Mouse (Mus musculus): Measurements from ENCODE around the gene Tmtc2.

Tmtc2 gene

GRCm38 (mm10) chr10:105186636-105187035 lies 387.6 kb downstream of the Tmtc2 start:
- no peak for DNase-seq (ENCODE audit: low read depth, low spot score)

- DNase-seq (ENCODE audit: low read depth, low spot score), result no peak
These were observed 405.7 kb downstream of the Tmtc2 start for GRCm38 (mm10) chr10:105168443-105169102.

GRCm38 (mm10) chr10:105165291-105165690 lies 409.0 kb downstream of the Tmtc2 start:
- DNase-seq (ENCODE audit: low read depth, low spot score), result no peak

- DNase-seq (ENCODE audit: low read depth, low spot score), result no peak
These were observed 420.5 kb downstream of the Tmtc2 start for GRCm38 (mm10) chr10:105153789-105154188.

- DNase-seq (ENCODE audit: low read depth, low spot score), result no peak
These were observed 429.9 kb downstream of the Tmtc2 start for GRCm38 (mm10) chr10:105144382-105144781.

- no peak for DNase-seq (ENCODE audit: low read depth, low spot score)
These were observed 432.1 kb downstream of the Tmtc2 start for GRCm38 (mm10) chr10:105142201-105142600.

All from CD4-positive, CD25-positive, alpha-beta regulatory T cell, adult 2 months (primary cell).